Mouse (Mus musculus) cerebellum, adult 2 months (tissue): ENCODE results near the gene Dapk1.

ENCODE experiments used
- CTCF ChIP-seq: fragments of 200-500 bp; IDR thresholded peaks from 2 replicates; pipeline ENCODE4 v1.5.1; 2011; ENCODE audit warnings: low read depth, mild to moderate bottlenecking, control low read depth, low read length, moderate library complexity, borderline replicate concordance; ENCODE audit not compliant: insufficient read depth
- POLR2A ChIP-seq: fragments of 200-500 bp; IDR thresholded peaks from 2 replicates; pipeline ENCODE4 v1.6.1; 2011; ENCODE audit warnings: low read length, control low read depth, borderline replicate concordance; ENCODE audit not compliant: insufficient read depth

DNA sequence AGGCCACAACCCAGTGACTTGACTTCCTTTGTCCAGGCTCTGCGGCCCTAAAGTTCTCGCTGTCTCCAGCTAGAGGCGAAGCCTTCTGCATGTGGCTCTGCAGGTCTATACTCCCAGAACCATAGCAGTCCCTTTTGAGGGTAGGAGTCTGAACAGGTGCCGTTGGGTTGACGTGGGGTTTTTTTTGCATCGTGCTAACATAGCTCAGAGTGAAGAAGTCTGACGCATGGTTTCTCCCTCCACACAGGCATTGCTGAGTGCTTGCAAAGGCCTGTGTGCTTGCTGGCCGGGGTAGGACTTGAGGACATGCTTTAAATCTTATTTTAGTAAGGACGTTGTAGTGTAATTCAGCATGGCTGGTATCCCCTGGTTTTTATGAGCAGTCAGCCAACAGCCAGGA lies 27.7 kb downstream of the Dapk1 start:
- TF ChIP-seq POLR2A = no peak
- no peak for TF ChIP-seq CTCF
